In genomic region chr17:15093523-15093922, GRCm38 (mm10) we compare ENCODE assay signal across 17 mouse cellular contexts. TPM values are rescaled to one million over a fixed set of nuclear protein-coding genes. Genes with fewer than 3 reads are reported as not detected.
A peak's percentile ranks its signal among the peaks of the same experiment; 100 is the strongest.
DNase-seq lines count a peak whose midpoint lies in the region; ATAC-seq and TF ChIP-seq lines count a peak whose summit lies in the region.
"Had no signal": no experiment of that assay in that cellular context is flagged by ENCODE, and none has a peak within 500 bp of the region (broad histone marks: within the 10 kb centered on the region; RNA-seq: fewer than 3 reads in every experiment).

No protein-coding gene starts in this region.

- 0 out of 2 replicates have a peak, but pooled peaks have one; percentile 22 for TF ChIP-seq EP300 in ES-Bruce4 (IDR thresholded peaks at IDR 0.05; ENCODE audit: insufficient read depth, low read depth, low read length)

- H3K9me3 ChIP-seq in lung, embryonic 15.5 days: no peaks in the 10 kb centered on the region
- H3K9me3 ChIP-seq in ES-Bruce4 (replicated peaks; ENCODE audit: control insufficient read depth, insufficient read depth, low read length, poor library complexity, severe bottlenecking): no peaks in the 10 kb centered on the region
- no peaks in the 10 kb centered on the region for H3K9me3 ChIP-seq in intestine, embryonic 15.5 days
- H3K9me3 ChIP-seq: heart, embryonic 13.5 days; liver, embryonic 12.5 days; megakaryocyte, embryonic 14.5 days had no signal

- H3K4me1 ChIP-seq in lung, embryonic 15.5 days: no peaks in the 10 kb centered on the region
- no peaks in the 10 kb centered on the region for H3K4me1 ChIP-seq in ES-Bruce4 (ENCODE audit: control insufficient read depth, insufficient read depth, low read length)
- H3K4me1 ChIP-seq in intestine, embryonic 15.5 days (replicated peaks): peaks cover 9% of the 10 kb centered on the region; the same call in 1 of the 2 replicates

- no peaks in the 10 kb centered on the region for H3K36me3 ChIP-seq in lung, embryonic 15.5 days
- H3K36me3 ChIP-seq in ES-Bruce4 (ENCODE audit: control insufficient read depth, insufficient read depth, low read length, poor library complexity, severe bottlenecking): no peaks in the 10 kb centered on the region
- no peaks in the 10 kb centered on the region for H3K36me3 ChIP-seq in intestine, embryonic 15.5 days
- H3K36me3 ChIP-seq: heart, embryonic 13.5 days; liver, embryonic 12.5 days had no signal

- no peaks in the 10 kb centered on the region for H3K27me3 ChIP-seq in lung, embryonic 15.5 days
- H3K27me3 ChIP-seq in ES-Bruce4 (ENCODE audit: control insufficient read depth, insufficient read depth, low read length, poor library complexity, severe bottlenecking): no peaks in the 10 kb centered on the region
- no peaks in the 10 kb centered on the region for H3K27me3 ChIP-seq in intestine, embryonic 15.5 days (replicated peaks)

- no peak overlapping the region for H3K4me3 ChIP-seq in lung, embryonic 15.5 days
- no peak overlapping the region for H3K4me3 ChIP-seq in ES-Bruce4 (ENCODE audit: low read depth, low read length)
- no peak overlapping the region for H3K4me3 ChIP-seq in intestine, embryonic 15.5 days (replicated peaks)
- H3K4me3 ChIP-seq: erythroblast, embryonic 14.5 days; heart, embryonic 13.5 days; liver, embryonic 12.5 days; megakaryocyte, embryonic 14.5 days had no signal

- H3K27ac ChIP-seq in lung, embryonic 15.5 days: no peak overlapping the region
- H3K27ac ChIP-seq in ES-Bruce4 (ENCODE audit: insufficient read depth, low read length): no peak overlapping the region
- no peak overlapping the region for H3K27ac ChIP-seq in intestine, embryonic 15.5 days
- H3K27ac ChIP-seq: heart, embryonic 13.5 days; liver, embryonic 12.5 days had no signal

- H3K4me2 ChIP-seq in lung, embryonic 15.5 days: no peak overlapping the region
- H3K4me2 ChIP-seq in intestine, embryonic 15.5 days (replicated peaks): no peak overlapping the region
- H3K4me2 ChIP-seq: heart, embryonic 13.5 days; liver, embryonic 12.5 days had no signal

- TF ChIP-seq POLR2A in ES-Bruce4 (IDR thresholded peaks at IDR 0.05; ENCODE audit: insufficient read depth, low read length): no peak

- H3K9ac ChIP-seq in lung, embryonic 15.5 days: no peak overlapping the region
- no peak overlapping the region for H3K9ac ChIP-seq in ES-Bruce4 (ENCODE audit: low read depth, poor library complexity, severe bottlenecking)
- no peak overlapping the region for H3K9ac ChIP-seq in intestine, embryonic 15.5 days
- H3K9ac ChIP-seq: heart, embryonic 13.5 days; liver, embryonic 12.5 days had no signal

- DNase-seq in embryo, embryonic 11 days: peak; percentile 16
- no peak for DNase-seq in embryo, embryonic 10.5 days (ENCODE audit: low spot score)
- no peak for DNase-seq in lung, postnatal 10 days
- DNase-seq in right cerebral cortex, adult 2 months (ENCODE audit: low spot score in 2 of 2): no peak
- DNase-seq in gastrocnemius, postnatal 10 days: no peak
- DNase-seq: cerebellum, postnatal 10 days; heart, postnatal 4 days; spleen, adult 18-20 months had no signal

- 15% methylated on average over 3 of the region's 3 CpGs for WGBS in lung, embryonic 15.5 days
- 25% methylated on average over 3 of the region's 3 CpGs for WGBS in intestine, embryonic 15.5 days

- ATAC-seq in lung, embryonic 15.5 days (ENCODE audit: borderline replicate concordance, extremely low read depth, low FRiP score, low TSS enrichment): 0 out of 2 replicates have a peak, but pooled peaks have one; percentile 49
- peak; percentile 89 for ATAC-seq in intestine, embryonic 15.5 days
- ATAC-seq: inflammation-experienced regulatory T-cells, adult 6 months; liver, embryonic 12.5 days had no signal

- no peak for TF ChIP-seq CTCF in ES-Bruce4 (IDR thresholded peaks at IDR 0.05; ENCODE audit: low read depth, low read length)

RNA-seq across cellular contexts. Expression of gene Gm3448, which starts 52.2 kb away (rescaled TPM):
- 3.3 and 3.7 TPM in 2 replicates for polyA plus RNA-seq in lung, embryonic 15.5 days (2015; fragmentation: Nextera tagmentation; extraction: Ambion mirVana)
- polyA plus RNA-seq in ES-Bruce4 (2011; ENCODE audit: insufficient read depth, insufficient read length, low read depth, missing spikeins): 6.9 and 7.0 TPM in 2 replicates
- polyA plus RNA-seq in intestine, embryonic 15.5 days (2015; fragmentation: Nextera tagmentation; extraction: Ambion mirVana): 4.3 TPM in 2 replicates
- total RNA-seq in gastrocnemius, postnatal 10 days (2021): 1 to 10 TPM; 1.0 to 1.5 TPM

RNA-seq across cellular contexts. Expression of gene Tcte3, which starts 52.2 kb away (rescaled TPM):
- 0.53 and 1.2 TPM in 2 replicates for polyA plus RNA-seq in lung, embryonic 15.5 days (2015; fragmentation: Nextera tagmentation; extraction: Ambion mirVana)
- polyA plus RNA-seq in ES-Bruce4 (2011; ENCODE audit: insufficient read depth, insufficient read length, low read depth, missing spikeins): 5.4 and 5.6 TPM in 2 replicates
- 0.93 TPM in 1 of 2 replicates, not detected in the other for polyA plus RNA-seq in intestine, embryonic 15.5 days (2015; fragmentation: Nextera tagmentation; extraction: Ambion mirVana)
- total RNA-seq in gastrocnemius, postnatal 10 days (2021): 1 to 10 TPM in 1 of 2 experiments, not detected in 1; 1.5 TPM
- polyA plus RNA-seq: stomach, embryonic 14.5 days had no signal

RNA-seq across cellular contexts. Expression of gene Ermard, which starts 52.5 kb away (rescaled TPM):
- polyA plus RNA-seq in lung, embryonic 15.5 days (2015; fragmentation: Nextera tagmentation; extraction: Ambion mirVana): 69.2 and 85.6 TPM in 2 replicates
- 76.2 and 80.4 TPM in 2 replicates for polyA plus RNA-seq in ES-Bruce4 (2011; ENCODE audit: insufficient read depth, insufficient read length, low read depth, missing spikeins)
- 54.6 and 65.7 TPM in 2 replicates for polyA plus RNA-seq in intestine, embryonic 15.5 days (2015; fragmentation: Nextera tagmentation; extraction: Ambion mirVana)
- total RNA-seq in gastrocnemius, postnatal 10 days (2021): 10 to 100 TPM; 24.7 to 41.4 TPM
